Mouse (Mus musculus) embryonic facial prominence, embryonic 13.5 days (tissue): Measurements from ENCODE around the gene Olfr98. TPM values are rescaled to one million over a fixed set of nuclear protein-coding genes. Genes with fewer than 3 reads are reported as not detected.
A peak's percentile ranks its signal among the peaks of the same experiment; 100 is the strongest.

Experiments used
- ATAC-seq: fragments of 200-750 bp; cut with Nextera tagmentation; 2 replicates; pipeline ENCODE4 v1.8.0; 2017; ENCODE audit warnings: low read depth; ENCODE audit not compliant: insufficient number of reproducible peaks, insufficient read depth, low FRiP score, low TSS enrichment
- H3K27ac ChIP-seq: fragments of 300-500 bp; sonication (generic); 2 replicates; pipeline ENCODE4 v1.5.1; 2015; ENCODE audit warnings: moderate library complexity, mild to moderate bottlenecking, inconsistent platforms
- H3K27me3 ChIP-seq: fragments of 300-500 bp; sonication (generic); 2 replicates; pipeline ENCODE4 v1.6.1; 2015; ENCODE audit warnings: mild to moderate bottlenecking, inconsistent platforms
- H3K36me3 ChIP-seq: fragments of 300-500 bp; sonication (generic); 2 replicates; pipeline ENCODE4 v1.6.1; 2015; ENCODE audit warnings: mild to moderate bottlenecking, inconsistent platforms
- H3K4me1 ChIP-seq: fragments of 300-500 bp; sonication (generic); 2 replicates; pipeline ENCODE4 v1.6.1; 2015; ENCODE audit warnings: inconsistent platforms
- H3K4me2 ChIP-seq: fragments of 300-500 bp; sonication (generic); 2 replicates; pipeline ENCODE4 v1.6.1; 2015; ENCODE audit warnings: moderate library complexity, mild to moderate bottlenecking, inconsistent platforms
- H3K4me3 ChIP-seq: fragments of 300-500 bp; sonication (generic); 2 replicates; pipeline ENCODE4 v1.5.1; 2015; ENCODE audit warnings: mild to moderate bottlenecking, inconsistent platforms
- H3K9ac ChIP-seq: fragments of 300-500 bp; sonication (generic); 2 replicates; pipeline ENCODE4 v1.6.1; 2015; ENCODE audit warnings: mild to moderate bottlenecking, inconsistent platforms
- H3K9me3 ChIP-seq: fragments of 300-500 bp; sonication (generic); 2 replicates; pipeline ENCODE4 v1.6.1; 2016; ENCODE audit warnings: inconsistent platforms
- WGBS: fragments of 180-500 bp; shearing (Covaris S2); methylation state at CpG from one replicate; pipeline ENCODE4 v1.1.7; 2015; ENCODE audit warnings: mixed read lengths; 5-methylcytosine and 5-hydroxymethylcytosine counted together
- polyA plus RNA-seq: library from polyadenylated mRNA; unstranded; fragments of >200 nt; fragmentation: Nextera tagmentation; extraction: Ambion mirVana; gene quantifications from 2 replicates; pipeline ENCODE4 v1.2.1, GENCODE M21; 2015

The Olfr98 gene
- not detected in 2 replicates for polyA plus RNA-seq

DNA sequence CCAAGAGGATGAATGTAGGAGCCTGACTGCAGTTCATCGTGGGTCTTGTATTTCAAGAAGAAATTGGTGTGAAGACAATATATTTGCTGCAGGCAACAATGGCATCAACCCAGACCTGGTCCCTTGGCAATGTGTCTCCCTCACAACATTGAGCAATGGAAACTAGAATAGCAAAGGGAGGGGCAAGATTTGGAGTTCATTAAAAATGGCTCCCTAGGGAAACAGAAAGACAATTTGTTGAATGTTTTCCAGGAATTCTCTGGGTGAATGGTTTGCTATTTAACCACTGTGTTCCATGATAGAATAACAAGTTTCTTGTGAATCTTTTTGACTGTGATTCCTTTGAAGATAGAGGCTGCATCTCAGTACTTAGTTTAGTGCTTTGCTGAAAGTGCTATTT lies at the start of gene Olfr98:
Olfr98 (minus strand) TSS at position 124 of the 400 bp plus-strand sequence.
- Histone ChIP-seq H3K4me3 (no peak within 1 kb of the TSS), H3K4me2 (no peak within 1 kb of the TSS), H3K4me1 (no peaks in the 10 kb centered on the region), H3K9ac (no peak within 1 kb of the TSS), H3K9me3 (no peaks in the 10 kb centered on the region), H3K27me3 (no peaks in the 10 kb centered on the region), H3K27ac (no peak within 1 kb of the TSS), H3K36me3 (no peaks in the 10 kb centered on the region)
- WGBS: 87% methylated on average over 1 of the region's 1 CpGs
- ATAC-seq: no peak

GRCm38 (mm10) chr17:37310146-37310699 lies 46.7 kb upstream of the Olfr98 start:
- Histone ChIP-seq H3K4me1 (no peaks in the 10 kb centered on the region), H3K9ac (no peak overlapping the region), H3K9me3 (no peaks in the 10 kb centered on the region), H3K4me2 (no peak overlapping the region), H3K36me3 (no peaks in the 10 kb centered on the region), H3K27ac (no peak overlapping the region), H3K4me3 (no peak overlapping the region), H3K27me3 (no peaks in the 10 kb centered on the region)
- no peak for ATAC-seq
- WGBS: 52% methylated on average over 2 of the region's 2 CpGs

DNA sequence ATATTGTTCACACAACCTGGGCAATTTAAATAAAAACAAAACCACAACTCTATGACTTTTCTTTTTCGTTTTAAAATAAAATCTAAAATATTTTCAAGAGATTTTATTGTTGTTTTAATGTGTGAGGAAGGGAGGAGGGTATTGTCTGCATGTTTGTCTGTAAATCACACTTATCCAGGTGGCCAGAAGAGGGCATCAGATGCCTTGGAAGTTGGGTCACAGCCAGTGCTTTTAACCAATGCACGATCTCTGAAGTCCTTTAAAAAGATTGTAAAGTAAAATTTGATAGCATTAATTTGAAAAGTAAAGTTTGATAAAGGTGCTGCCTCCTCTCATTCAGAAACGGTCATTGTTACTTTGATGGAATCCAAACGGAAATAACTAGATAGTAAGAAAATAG lies 44.9 kb upstream of the Olfr98 start:
- Histone ChIP-seq H3K36me3 (no peaks in the 10 kb centered on the region), H3K9me3 (no peaks in the 10 kb centered on the region), H3K9ac (no peak overlapping the region), H3K4me1 (no peaks in the 10 kb centered on the region), H3K4me2 (no peak overlapping the region), H3K27ac (no peak overlapping the region), H3K27me3 (no peaks in the 10 kb centered on the region), H3K4me3 (no peak overlapping the region)
- ATAC-seq: no peak
- 38% methylated on average over 4 of the region's 4 CpGs for WGBS

GRCm38 (mm10) chr17:37304213-37304612 lies 40.7 kb upstream of the Olfr98 start, which contains the start of gene Olfr101:
Gene Olfr101, minus strand, starts transcription at chr17:37304313.
- 77% methylated on average over 4 of the region's 4 CpGs for WGBS
- H3K4me3 ChIP-seq: no peak within 1 kb of the TSS
- H3K9me3 ChIP-seq: no peaks in the 10 kb centered on the region
- H3K4me1 ChIP-seq: no peaks in the 10 kb centered on the region
- no peak within 1 kb of the TSS for H3K9ac ChIP-seq
- H3K27ac ChIP-seq: no peak within 1 kb of the TSS
- H3K36me3 ChIP-seq: no peaks in the 10 kb centered on the region
- no peak within 1 kb of the TSS for H3K4me2 ChIP-seq
- no peaks in the 10 kb centered on the region for H3K27me3 ChIP-seq
- ATAC-seq: no peak

DNA sequence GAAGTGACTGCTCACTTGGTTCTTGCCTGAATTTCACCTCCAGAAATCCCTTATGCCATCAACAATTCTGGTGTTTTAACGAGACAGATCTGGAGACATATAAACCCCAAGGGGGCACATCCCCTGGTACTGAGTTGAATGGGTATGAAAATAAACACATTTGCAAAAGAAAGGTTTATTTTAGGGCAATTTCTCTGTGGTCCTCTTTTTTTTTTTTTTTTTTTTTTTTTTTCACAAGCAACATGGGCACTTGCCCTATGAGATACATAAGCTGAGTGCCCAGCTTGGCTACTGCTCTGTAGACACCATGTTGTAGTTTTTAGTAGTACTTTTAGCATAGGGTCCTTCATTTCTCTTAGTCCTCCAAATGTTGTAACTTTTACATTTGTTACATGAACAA lies 19.8 kb upstream of the Olfr98 start, which contains the start of gene Olfr99:
Olfr99 (minus strand) TSS at position 101 of the 400 bp plus-strand sequence.
- Histone ChIP-seq H3K9ac (no peak within 1 kb of the TSS), H3K27ac (no peak within 1 kb of the TSS), H3K4me2 (no peak within 1 kb of the TSS), H3K27me3 (no peaks in the 10 kb centered on the region), H3K4me3 (no peak within 1 kb of the TSS), H3K4me1 (no peaks in the 10 kb centered on the region), H3K36me3 (no peaks in the 10 kb centered on the region), H3K9me3 (no peaks in the 10 kb centered on the region)
- 79% methylated on average over 1 of the region's 1 CpGs for WGBS
- ATAC-seq: no peak

- H3K27ac ChIP-seq: no peak overlapping the region
- H3K9ac ChIP-seq: no peak overlapping the region
- H3K4me2 ChIP-seq: no peak overlapping the region
- H3K4me3 ChIP-seq: no peak overlapping the region
- no peaks in the 10 kb centered on the region for H3K4me1 ChIP-seq
- H3K36me3 ChIP-seq: no peaks in the 10 kb centered on the region
- WGBS: 65% methylated on average over 1 of the region's 1 CpGs
- no peaks in the 10 kb centered on the region for H3K9me3 ChIP-seq
- no peak for ATAC-seq
- H3K27me3 ChIP-seq: no peaks in the 10 kb centered on the region
Measured at GRCm38 (mm10) chr17:37280331-37280730, 16.8 kb upstream of the Olfr98 start.

GRCm38 (mm10) chr17:37276573-37276972 lies 13.0 kb upstream of the Olfr98 start:
- no peak overlapping the region for H3K4me3 ChIP-seq
- ATAC-seq: no peak
- no peak overlapping the region for H3K9ac ChIP-seq
- no peaks in the 10 kb centered on the region for H3K36me3 ChIP-seq
- no peaks in the 10 kb centered on the region for H3K27me3 ChIP-seq
- no peaks in the 10 kb centered on the region for H3K4me1 ChIP-seq
- H3K4me2 ChIP-seq: no peak overlapping the region
- H3K9me3 ChIP-seq: no peaks in the 10 kb centered on the region
- H3K27ac ChIP-seq: no peak overlapping the region

DNA sequence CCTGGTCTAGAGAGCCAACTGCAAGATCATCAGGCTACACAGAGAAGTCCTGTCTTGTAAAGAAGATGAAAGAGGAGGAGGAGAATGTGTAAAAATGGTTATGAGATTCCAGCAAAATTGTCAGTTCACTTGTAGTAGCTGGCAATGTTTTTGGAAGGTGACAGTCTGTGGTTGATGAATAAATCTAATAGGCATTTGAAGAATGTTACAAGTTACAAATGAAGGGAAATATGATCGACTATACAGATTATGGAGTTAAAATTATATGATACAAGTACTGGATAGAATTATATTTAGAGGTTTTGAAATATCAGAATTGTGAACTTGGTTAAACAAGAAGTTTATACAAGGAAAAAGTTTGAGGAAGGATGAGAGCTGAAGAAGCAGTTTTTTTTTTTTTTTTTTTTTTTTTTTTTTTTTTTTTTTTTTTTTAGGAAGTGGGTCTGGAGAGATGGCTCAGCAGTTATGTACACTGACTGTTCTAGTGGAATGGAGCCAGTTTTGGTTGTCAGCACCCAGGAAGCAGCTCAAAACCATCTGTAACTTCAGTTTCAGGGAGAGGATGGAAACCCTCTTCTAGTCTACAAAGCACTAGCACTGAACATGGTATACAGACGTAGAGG lies 12.2 kb upstream of the Olfr98 start:
- Histone ChIP-seq H3K4me1 (no peaks in the 10 kb centered on the region), H3K27me3 (peaks cover 7% of the 10 kb centered on the region), H3K4me3 (no peak overlapping the region), H3K9ac (no peak overlapping the region), H3K36me3 (no peaks in the 10 kb centered on the region), H3K27ac (no peak overlapping the region), H3K4me2 (no peak overlapping the region), H3K9me3 (no peaks in the 10 kb centered on the region)
- 68% methylated on average over 2 of the region's 2 CpGs for WGBS
- no peak for ATAC-seq

- Histone ChIP-seq H3K4me2 (peak overlapping the region; percentile 90), H3K36me3 (no peaks in the 10 kb centered on the region), H3K4me1 (no peaks in the 10 kb centered on the region), H3K4me3 (peak overlapping the region; percentile 51), H3K9ac (no peak overlapping the region), H3K9me3 (no peaks in the 10 kb centered on the region), H3K27ac (no peak overlapping the region), H3K27me3 (peaks cover 11% of the 10 kb centered on the region)
- WGBS: 68% methylated on average over 8 of the region's 8 CpGs
- 0 out of 2 replicates have a peak, but pooled peaks have one; percentile 67 for ATAC-seq
Measured at GRCm38 (mm10) chr17:37270702-37271092, 7.1 kb upstream of the Olfr98 start.

DNA sequence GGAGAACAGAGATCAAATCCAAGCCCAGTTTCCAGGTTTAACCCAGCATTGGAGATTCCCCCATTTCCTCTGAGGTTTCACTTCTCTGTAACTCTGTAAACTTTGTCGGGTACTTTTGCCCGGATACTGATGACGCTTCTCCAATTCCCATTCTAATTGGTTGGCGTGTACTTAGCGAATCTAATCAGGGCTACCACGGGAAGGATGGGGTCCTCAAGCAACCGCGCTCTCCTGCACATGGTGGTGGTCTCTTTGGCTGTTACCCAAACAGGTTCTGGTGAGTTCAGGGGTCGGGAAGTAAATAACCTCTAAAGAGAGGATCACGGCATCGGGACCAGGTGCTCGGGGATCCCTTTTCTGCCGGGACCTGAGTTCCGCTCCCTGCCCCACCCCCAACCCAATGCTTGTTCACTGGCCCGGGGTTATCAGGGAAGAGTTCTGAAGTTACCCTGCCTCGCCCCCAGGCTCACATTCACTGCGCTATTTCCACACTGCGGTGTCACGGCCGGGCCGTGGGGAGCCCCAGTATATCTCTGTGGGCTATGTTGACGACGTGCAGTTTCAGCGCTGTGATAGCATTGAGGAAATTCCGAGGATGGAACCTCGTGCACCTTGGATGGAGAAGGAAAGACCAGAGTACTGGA lies 6.6 kb upstream of the Olfr98 start, which contains the start of gene H2-M3:
H2-M3 (plus strand) TSS at position 163 of the 644 bp plus-strand sequence.
- peaks cover 11% of the 10 kb centered on the region for H3K27me3 ChIP-seq
- 3% methylated on average over 26 of the region's 26 CpGs for WGBS
- no peaks in the 10 kb centered on the region for H3K36me3 ChIP-seq
- no peak within 1 kb of the TSS for H3K27ac ChIP-seq
- no peaks in the 10 kb centered on the region for H3K4me1 ChIP-seq
- H3K9me3 ChIP-seq: no peaks in the 10 kb centered on the region
- H3K4me2 ChIP-seq: peak within 1 kb of the TSS; percentile 90
- H3K4me3 ChIP-seq: peak within 1 kb of the TSS; percentile 51
- H3K9ac ChIP-seq: peak within 1 kb of the TSS; percentile 61
- peak; percentile 79 for ATAC-seq

DNA sequence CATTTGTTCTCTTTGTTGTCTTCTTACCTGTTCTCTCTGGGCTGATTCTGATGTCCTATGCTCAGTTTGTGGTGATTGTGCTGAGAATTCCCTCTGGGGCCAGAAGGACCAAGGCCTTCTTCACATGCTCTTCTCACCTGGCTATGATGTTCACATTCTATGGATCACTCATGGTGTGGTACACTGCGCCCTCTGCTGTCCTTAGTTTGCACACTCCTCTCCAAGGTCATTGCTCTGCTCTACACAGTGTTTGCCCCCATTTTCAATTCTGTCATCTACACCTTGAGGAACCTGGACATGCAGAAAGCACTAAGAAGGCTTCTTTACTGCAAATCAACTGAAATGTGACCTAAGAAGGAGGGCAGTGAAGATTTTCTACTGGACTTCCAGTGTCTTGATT lies 13.0 kb downstream of the Olfr98 start:
- H3K4me1 ChIP-seq: no peaks in the 10 kb centered on the region
- WGBS: 7% methylated on average over 1 of the region's 1 CpGs
- H3K4me2 ChIP-seq: no peak overlapping the region
- no peak overlapping the region for H3K4me3 ChIP-seq
- H3K9me3 ChIP-seq: no peaks in the 10 kb centered on the region
- no peak overlapping the region for H3K9ac ChIP-seq
- H3K36me3 ChIP-seq: no peaks in the 10 kb centered on the region
- H3K27me3 ChIP-seq: no peaks in the 10 kb centered on the region
- H3K27ac ChIP-seq: no peak overlapping the region
- no peak for ATAC-seq

- H3K27me3 ChIP-seq: no peaks in the 10 kb centered on the region
- H3K36me3 ChIP-seq: no peaks in the 10 kb centered on the region
- H3K4me1 ChIP-seq: no peaks in the 10 kb centered on the region
- no peak overlapping the region for H3K9ac ChIP-seq
- no peak overlapping the region for H3K4me3 ChIP-seq
- H3K4me2 ChIP-seq: no peak overlapping the region
- no peak overlapping the region for H3K27ac ChIP-seq
- no peaks in the 10 kb centered on the region for H3K9me3 ChIP-seq
- ATAC-seq: no peak
Measured at GRCm38 (mm10) chr17:37249460-37249859, 14.1 kb downstream of the Olfr98 start.
